Mouse (Mus musculus) NIH3T3 (cell line): ENCODE results near the gene Atp6v1b1.
A peak's percentile ranks its signal among the peaks of the same experiment; 100 is the strongest.
"Not testable (repeated sequence)": the region's sequence is repeated elsewhere in the genome, so short reads cannot be mapped to it uniquely, and the experiment has no call there.

ENCODE experiments used
- DNase-seq: peaks from one replicate; pipeline ENCODE4 v3.0.0-alpha.2; 2012; ENCODE audit warnings: low read depth

Atp6v1b1 gene

GRCm38 (mm10) chr6:83775638-83776293 lies 33.0 kb downstream of the Atp6v1b1 start, which contains the start of gene Tex261:
TSS of gene Tex261 (minus strand) at chr6:83775813.
- peak; percentile 96 for DNase-seq

GRCm38 (mm10) chr6:83778306-83778705 lies 35.5 kb downstream of the Atp6v1b1 start:
- no peak for DNase-seq

DNA sequence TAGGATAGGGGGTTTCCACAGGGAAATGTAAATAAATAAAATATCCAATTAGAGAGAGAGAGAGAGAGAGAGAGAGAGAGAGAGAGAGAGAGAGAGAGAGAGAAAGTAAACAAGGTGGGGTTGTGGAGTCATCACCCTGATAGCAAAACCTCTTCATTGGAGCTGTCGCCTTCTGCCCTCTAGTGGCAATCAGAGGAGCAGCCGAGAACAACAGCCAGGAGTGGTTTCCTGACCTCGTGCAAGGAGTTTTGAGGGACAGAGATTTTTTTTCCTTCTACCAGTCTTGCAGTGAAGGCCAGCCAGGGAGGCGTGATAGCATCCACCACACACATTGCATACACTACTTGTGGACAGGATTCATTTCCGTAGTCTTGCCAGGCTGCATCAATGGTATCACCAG lies 36.2 kb downstream of the Atp6v1b1 start:
- DNase-seq: peak; percentile 80

DNA sequence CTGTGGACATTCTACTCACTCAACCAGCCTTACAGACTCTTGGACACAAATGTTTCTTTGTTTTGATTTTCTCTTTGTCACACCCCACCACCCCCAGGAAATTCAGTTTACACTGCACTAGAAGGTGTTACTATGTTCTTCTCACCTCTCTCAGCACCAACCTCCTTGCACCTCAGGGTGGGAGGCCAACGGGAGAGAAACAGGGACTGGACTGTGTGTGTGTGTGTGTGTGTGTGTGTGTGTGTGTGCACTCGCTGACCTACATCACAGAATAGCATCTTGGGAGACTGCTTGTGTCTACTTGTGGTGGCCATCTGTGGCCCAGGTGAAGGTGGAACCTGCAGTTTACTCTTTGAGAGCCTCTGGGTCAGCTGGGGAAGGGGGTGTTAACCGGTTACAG lies 43.6 kb downstream of the Atp6v1b1 start:
- no peak for DNase-seq

DNA sequence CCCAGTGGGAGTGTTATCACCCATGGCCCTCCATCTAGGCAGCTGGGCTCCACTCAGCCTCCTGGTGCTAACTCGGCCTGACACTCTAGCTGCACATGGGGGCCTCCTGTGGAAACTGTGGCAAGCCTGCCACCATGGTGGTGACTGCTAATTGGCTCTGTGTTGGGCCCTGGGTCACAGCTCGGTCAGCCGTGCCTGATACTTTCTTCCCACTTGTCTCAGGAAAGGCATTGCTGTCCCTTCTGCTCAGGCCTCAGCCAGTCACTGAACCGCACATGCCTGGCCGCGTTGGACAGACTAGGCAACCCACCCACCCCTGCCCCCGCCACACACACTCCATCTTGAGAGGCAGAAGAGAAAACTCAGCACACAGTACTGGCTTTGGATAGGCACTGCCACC lies 45.8 kb downstream of the Atp6v1b1 start:
- DNase-seq: no peak

DNA sequence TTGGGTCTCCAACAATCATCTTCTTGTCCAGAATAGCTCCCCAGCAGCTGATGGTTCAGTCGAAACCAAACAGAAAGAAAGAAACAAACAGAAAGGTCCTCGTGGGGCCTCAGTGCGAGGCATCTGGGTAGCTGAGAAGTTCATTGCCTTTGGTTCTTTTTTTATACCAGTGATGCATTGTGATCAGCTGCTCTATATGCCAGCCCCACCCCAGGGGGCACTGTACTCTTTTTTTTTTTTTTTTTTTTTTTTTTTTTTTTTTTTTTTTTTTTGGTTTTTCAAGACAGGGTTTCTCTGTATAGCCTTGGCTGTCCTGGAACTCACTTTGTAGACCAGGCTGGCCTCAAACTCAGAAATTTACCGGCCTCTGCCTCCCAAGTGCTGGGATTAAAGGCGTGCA lies 47.7 kb downstream of the Atp6v1b1 start:
- not testable (repeated sequence) for DNase-seq

DNA sequence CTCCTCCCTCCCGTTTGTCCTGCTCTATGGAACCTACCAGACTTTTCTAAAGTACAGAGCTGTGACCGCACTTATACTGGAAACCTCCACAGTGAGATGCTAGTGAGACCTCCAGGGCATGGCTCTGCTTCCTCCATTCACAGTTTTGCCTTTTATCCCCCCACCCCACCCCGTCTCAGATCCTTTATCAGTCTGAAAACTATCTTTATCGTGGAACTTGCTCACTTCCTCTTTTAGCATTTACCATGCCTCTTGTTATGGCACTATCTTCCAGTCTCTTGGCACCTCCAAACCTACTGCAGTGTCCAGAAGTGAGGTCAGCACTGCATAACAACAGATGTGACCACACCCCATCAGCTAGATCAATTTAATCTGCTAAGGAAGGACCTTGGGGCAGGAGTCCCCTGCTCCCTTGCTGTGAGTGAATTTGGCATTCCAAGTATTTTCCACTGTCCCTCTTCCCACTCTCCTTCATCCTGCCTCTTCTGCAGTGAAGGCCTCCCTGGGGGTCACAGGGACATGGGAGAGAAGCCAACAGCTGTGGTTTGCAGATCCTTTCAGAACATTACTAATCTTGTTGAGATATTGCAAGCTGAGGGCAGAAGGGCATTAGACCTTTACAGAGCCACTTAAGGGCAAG lies 48.6 kb downstream of the Atp6v1b1 start:
- no peak for DNase-seq

DNA sequence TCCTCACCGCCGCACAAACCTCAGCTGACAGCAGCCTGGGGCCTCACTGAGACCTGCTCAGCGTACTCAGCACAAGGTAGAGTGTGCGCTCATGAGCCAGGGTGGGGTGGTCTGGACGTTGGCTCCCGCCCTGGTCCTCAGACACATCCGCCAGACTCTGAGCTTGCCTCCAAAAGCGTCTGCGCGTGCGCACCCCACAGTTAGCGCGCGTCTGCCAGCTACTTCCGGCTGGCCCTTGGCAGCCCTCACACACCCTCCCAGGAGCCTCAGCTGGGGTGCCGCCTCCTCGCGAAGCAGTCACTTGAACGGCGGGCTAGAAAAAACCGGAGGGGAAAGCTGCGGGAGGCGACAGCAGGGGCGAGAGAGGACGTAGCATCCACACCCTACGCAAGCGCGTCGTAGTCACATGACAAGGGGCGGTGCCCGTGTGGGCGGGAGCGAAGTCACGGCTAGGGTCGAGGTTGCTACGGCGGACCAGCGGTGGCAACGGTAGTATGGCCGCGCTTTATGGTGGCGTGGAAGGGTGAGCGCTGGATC lies 52.0 kb downstream of the Atp6v1b1 start, which contains the start of gene Nagk:
Nagk (plus strand) TSS at position 223 of the 537 bp plus-strand sequence.
- DNase-seq: peak; percentile 99

- peak; percentile 75 for DNase-seq
Observed at GRCm38 (mm10) chr6:83795492-83795900, 52.7 kb downstream of the Atp6v1b1 start.

GRCm38 (mm10) chr6:83796686-83797085 lies 53.9 kb downstream of the Atp6v1b1 start:
- DNase-seq: peak; percentile 44

GRCm38 (mm10) chr6:83802033-83802432 lies 59.2 kb downstream of the Atp6v1b1 start:
- no peak for DNase-seq

GRCm38 (mm10) chr6:83802846-83803245 lies 60.1 kb downstream of the Atp6v1b1 start:
- no peak for DNase-seq
